Mouse (Mus musculus): Measurements from ENCODE around the gene Chdh. TPM values are rescaled to one million over a fixed set of nuclear protein-coding genes. Genes with fewer than 3 reads are reported as not detected.

The Chdh gene
- total RNA-seq, 4 experiments from 2014 or later = 2.5 to 3.9 (median 3.1) TPM

DNA sequence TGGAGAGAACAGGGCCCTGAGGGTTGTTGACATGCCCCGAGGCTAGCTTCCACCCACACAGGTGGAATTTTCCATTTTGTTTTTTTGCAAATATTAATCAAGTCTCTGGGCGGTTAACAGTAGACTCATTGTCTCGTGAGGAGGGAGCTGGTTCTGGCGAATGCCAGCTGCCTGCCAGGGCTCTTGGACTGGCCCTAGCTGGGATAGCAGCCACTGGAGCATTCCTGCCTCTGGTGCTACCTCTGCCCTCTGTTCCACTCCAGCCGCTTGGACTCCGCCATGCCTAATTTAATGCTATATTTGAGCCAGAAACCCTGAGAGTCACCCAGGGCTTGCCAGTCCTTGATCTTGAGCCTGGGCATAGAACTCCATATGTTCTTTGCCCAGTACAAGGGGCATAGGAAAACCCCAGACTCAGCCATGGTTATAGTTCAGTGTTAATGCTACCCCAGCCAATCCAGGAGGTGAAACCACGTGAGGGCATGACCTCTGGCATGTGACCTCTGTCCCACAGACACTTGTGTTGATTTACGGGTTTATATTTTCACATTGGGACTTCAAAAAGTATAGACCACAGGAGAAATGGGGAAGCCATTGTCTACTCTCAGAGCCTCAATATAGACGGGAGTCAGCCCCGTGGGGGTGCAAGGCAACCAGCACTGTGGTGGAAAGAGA lies 3.2 kb downstream of the Chdh start:
- DNase-seq (ENCODE audit: low spot score in 2 of 2) = peak in 1 of 2 experiments; percentile 46

DNA sequence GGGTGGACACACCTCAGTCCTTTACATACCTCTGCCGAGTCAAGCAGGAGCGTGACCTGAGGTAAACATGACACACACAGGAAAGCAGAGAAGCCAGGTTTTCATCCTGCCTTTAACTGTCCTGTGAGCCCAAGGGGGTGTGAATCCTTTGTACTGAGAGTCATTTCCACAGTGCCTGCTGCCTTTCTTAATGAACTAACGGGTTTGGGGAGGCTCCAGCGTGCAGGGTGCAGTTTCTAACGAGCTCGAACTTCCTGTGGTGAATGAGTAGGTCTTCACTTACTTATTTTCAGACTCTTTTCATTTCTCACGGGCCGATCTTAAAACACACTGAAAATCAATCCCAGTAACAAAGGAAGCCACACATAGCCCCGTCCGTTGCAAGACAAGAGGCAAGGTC lies 5.7 kb downstream of the Chdh start:
- DNase-seq (ENCODE audit: low spot score in 2 of 2) = no peak

DNA sequence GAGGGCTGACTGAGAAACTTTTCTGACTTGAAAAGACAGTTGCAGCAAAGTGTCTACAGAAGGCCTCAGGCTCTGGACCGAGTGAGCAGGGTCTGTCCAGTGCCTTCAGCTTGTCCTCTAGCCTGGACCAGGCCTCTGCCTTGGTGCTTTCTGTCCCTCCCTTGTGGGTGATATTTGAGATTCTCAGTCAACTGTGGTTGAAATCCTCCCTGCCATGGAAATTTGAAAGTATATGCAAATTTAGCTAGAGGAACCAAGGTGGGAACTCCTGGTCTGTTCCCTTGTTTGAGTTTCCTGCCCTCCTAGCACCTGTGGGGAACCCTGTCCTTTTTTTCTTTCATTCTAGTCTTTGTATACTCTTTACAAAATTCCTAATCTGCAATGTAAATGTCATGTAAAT lies 6.2 kb downstream of the Chdh start:
- no peak for DNase-seq (ENCODE audit: low spot score in 2 of 2)

DNA sequence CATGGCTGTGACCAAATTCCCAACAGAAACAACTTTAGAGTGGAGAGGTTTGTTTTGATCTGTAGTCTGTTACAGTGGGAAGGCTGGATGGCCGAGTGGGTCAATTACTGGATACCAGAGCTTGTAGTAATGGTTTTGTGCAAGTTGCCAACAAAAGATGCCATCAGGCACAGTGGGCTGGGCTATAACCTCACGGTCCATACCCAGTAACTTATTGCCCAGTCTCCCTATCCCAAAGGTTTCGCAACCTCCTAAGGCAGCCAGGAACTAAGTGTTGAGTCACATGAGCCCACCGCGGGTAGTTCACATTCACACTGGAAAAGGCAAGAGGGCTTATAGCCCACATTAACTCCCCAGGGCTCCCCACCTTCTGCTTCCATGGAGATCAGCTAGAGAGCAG lies 7.8 kb downstream of the Chdh start:
- DNase-seq (ENCODE audit: low spot score in 2 of 2) = no peak

DNA sequence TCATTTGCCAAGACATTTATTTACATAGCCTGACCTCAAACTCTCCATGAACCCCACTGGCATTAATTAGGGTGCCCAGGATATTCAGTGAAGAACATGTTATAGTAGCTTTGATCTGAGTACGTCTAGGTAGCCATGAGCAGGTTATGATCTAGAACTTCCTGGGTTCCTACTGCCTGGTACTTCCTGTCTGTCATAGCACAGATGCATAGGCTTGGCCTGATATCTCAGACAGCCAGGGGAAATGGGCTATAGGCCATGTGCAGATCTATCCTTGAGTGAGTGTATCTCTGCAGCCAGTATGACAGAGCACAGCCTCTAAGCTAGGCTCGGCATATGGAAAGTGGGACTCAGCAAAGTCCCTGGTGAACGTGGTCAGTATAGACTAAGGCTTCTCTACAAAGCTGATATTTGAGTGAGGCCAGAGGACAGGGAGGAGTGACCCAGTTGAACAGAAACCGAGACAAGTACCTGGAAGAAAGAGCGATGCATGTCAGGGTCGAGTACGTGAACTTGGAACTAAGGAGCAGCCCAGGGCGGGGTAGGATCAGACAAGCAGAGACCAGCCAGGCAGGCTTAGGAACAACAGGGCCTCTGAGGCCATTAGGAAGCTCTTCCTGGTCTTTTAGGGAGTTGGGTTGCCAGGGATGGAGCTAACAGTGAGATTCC lies 9.1 kb downstream of the Chdh start:
- DNase-seq (ENCODE audit: low spot score in 2 of 2) = no peak

DNA sequence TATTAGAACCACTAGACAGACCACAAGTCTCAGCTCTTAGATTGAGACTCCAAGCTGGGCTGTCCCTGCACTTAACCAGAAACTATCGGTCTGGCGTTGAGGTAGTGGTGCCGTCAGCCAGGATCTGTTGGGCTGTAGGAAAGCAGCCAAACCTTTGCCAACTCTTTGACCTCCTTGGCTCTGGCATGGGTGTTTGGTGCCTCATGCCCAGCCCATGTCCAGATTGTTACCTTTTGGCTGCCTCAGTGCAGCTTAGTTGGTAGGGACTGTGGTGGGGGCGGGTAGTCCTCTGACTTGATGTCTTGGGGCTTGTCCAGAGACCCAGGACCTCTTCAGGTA lies 9.6 kb downstream of the Chdh start:
- DNase-seq (ENCODE audit: low spot score in 2 of 2) = no peak

DNA sequence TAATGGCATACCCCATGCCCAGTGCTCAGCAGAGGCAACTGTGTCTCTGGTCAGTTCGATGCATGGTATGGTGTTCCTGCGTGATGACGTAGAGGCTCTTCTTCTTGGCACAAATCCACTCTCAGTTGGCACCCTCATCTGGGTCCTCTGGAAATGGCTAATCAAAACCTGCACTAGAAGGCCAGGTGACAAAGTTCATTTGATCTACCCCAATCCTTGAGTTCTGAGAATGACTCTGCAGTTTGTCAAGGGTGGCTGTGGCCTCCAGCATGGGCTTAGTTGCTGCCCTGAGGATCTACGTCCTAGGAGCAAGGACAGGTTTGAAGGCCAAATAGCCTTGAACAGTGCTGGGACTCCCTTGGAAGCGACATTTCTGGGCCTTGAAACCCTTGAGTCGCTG lies 10.0 kb downstream of the Chdh start:
- no peak for DNase-seq (ENCODE audit: low spot score in 2 of 2)

DNA sequence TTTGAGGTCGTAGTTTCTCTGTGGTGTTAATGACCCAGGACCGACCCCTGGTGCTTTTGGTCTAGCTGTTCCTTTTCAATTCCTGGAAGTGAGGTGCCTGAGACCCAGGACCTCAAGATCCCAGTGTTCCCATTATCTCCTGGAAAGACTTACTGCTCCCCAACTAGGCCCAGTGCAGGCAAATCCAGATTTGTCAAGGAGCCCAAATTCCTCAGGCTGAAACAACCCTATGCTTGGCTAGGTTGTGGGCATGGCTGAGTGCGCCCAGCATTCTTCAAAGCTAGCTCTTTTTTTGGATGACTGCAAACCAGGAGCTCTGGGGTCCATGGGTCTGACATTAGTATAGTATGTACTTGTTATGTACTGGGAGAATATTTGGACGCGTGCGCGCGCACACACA lies 10.6 kb downstream of the Chdh start:
- no peak for DNase-seq (ENCODE audit: low spot score in 2 of 2)

DNA sequence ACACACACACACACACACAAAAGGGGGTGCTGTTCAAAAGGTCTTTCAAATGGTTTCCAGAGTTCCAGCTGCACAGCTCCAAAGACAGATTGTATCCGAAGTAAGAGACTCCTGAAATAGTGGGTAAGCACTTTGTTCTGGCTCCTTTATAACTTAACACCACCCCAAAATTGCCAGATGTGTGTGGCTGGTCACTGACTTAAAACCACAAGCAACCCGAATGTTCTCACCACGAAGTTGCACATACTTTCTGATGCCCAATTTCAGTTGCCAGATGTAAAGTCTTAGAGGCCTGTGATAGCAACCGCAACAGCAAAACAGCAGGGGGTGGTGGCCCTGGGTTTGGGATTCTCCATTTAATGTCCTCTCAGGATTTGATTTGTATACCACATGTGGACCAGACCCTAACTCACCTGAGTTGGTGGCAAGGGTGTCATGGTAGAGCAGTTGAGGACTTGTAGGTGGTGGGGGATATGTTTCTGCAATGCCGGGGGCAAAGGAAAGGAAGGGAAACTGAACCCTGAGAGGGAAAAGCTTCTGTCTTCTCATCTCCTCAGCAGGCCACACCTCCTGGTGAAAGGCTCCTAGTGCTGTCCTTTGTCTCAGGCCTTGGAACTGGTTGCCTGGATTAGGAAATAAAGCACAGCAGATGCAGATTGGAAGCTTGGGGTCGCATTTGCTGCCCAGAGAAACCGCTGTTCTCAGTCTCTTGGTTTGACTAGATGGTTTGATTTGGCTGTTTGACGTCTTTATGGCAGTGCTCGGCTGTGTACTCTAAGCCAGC lies 11.2 kb downstream of the Chdh start:
- no peak for DNase-seq (ENCODE audit: low spot score in 2 of 2)

DNA sequence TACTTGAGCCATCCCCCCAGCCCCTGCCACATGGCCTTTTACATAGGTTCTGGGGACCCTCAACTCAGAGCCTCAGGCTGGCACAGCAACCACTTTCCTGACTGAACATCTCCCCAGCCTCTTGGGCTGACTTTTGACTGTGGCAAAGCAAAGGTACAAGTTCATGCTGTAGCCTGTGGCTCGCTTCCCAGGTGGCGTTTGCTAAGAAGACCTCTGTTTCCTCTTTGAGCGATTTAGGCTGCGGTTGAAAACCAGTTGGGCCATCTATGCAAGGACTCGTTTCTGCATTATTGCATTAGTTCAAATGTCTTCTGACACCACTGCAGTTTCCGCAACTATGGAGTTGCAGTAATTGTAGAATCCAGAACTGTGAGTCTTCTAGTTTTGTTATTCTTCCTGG lies 13.6 kb downstream of the Chdh start:
- no peak for DNase-seq (ENCODE audit: low spot score in 2 of 2)

DNA sequence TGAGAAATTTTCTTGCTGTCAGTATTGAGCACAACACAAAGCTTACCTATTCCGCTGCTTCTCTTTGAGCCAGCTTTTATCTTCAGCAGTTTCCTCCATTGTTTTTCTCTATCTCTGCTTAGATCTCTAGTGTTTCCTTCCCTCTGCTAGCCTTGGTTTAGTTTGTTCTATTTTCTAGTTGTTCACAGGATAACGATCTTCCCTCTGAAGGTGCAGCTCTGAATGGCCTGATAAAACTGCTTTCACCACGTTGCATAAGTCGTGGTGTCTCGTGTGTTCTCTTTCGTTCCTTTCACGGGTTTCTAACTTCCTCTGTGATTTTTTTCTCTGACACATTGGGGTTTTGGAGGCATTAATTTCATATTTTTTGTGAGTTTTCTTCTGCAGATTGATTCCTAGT lies 15.6 kb downstream of the Chdh start:
- no peak for DNase-seq (ENCODE audit: low spot score in 2 of 2)

DNA sequence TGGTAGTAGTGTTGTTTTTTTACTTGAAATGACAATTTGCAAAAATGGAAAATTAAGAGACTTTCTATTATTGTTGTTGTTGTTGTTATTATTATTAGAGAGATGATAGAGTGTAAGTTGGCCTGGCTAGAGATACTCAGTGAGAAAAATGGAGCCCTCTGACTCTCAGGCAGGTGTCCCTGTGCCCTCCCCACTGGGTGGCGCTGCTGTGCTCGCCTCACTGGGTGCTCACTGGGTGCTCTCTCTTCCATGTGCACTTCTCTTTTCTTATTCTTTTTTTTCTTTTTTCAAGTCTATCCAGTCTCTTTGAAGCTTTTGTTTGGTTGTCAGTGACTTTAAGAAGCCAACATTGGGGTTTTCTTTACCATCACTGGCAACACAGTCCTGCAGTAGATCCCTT lies 18.6 kb downstream of the Chdh start:
- no peak for DNase-seq (ENCODE audit: low spot score in 2 of 2)

DNA sequence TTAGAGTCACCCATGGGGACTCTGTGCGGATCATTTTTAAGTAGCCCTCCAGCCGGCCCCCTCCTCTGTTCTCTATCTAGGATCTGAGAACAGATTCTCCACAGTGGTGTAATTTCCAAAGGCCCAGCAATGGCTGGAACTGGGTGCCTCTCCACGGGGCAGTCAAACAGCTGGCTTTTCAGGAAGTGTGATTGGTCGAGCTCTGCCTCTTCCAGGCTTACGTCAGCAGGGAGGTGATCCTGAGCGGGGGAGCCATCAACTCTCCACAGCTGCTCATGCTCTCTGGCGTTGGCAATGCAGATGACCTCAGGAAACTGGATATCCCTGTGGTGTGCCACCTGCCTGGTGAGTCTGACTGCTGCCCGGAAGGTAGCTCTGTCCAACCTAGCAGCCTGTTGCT lies 24.6 kb downstream of the Chdh start:
- no peak for DNase-seq (ENCODE audit: low spot score in 2 of 2)

DNA sequence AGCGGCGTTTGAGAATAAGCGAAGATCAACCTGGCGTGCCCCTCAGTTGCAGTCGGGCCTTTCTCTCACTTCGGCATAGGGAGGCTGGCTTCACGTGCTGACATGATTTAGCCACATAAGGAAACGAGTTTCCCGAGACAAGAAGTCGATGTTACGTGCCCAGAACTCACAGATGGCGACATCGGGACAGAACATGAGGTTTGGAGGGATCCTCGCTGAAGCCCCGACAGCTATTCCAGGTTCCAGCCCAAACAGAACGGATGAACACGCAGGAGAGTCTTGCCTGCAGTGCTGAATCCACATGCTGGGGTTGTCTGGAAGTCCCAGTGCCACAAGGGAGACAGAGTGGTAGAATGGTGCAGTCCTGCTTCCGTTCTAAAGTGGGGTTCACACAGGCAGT lies 29.6 kb downstream of the Chdh start:
- no peak for DNase-seq (ENCODE audit: low spot score in 2 of 2)

DNA sequence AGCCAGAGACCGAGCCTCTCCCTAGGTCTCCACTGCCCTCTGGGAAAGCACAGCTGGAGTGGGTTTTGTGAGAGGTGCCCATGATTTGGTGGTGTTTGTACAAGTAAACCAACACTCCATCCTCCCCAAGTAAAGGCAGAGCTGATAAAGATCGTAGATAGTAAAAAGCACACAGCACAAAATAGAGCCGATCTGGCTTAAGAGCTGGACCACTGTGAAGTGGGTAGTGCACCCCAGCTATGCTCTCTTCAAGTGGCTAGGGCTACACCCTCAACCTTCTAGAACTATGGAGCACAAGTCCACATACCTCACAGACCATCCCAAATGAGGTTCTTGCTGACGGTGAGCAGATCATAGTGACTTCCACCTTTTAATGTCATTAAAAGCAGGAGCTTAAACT lies 30.6 kb downstream of the Chdh start:
- DNase-seq (ENCODE audit: low spot score in 2 of 2) = no peak

DNA sequence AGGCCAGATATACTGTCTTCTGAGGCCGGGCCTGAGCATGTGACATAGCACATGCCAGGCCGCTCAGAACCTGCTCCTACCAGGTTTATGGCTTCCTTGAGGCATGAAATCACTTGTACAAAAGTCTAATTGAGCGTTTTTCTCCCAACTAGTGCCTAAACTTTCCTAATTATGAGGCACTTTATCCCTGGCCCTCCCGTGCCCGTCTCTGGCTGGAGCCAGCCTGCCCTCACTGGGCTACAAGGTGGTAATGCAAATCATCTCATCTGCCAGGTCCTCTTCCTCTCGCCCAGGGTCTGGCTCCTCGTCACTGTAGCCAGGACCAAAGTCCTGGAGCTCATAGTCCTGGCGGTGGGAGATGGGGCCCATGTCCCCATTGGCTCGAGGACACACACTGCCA lies 33.0 kb downstream of the Chdh start:
- DNase-seq (ENCODE audit: low spot score in 2 of 2) = no peak

DNA sequence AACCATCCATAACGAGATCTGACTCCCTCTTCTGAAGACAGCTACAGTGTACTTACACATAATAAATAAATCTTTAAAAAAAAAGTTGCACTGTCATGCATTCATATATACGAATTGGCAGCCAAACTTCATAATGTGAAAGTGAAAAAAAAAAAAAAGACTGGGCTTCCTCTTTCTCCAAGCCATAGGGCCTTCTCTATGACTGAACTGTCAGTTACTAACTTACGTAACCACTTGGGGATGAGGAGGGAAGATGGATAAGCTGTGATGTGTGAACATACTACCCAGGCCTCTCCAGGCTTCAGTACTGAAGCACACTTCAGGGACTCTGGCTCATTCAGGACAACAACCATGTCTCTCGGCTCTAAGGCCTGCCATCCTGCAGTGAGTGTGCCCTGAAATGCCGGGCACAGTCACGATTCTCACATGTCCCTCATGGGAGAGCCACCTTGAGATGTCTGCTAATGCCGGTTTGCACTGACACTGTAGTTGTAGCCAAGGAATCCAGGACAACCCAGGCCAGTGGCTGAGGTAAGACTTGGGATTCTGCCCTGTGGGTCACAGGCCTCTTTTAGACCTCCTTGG lies 34.6 kb downstream of the Chdh start:
- DNase-seq (ENCODE audit: low spot score in 2 of 2) = no peak

DNA sequence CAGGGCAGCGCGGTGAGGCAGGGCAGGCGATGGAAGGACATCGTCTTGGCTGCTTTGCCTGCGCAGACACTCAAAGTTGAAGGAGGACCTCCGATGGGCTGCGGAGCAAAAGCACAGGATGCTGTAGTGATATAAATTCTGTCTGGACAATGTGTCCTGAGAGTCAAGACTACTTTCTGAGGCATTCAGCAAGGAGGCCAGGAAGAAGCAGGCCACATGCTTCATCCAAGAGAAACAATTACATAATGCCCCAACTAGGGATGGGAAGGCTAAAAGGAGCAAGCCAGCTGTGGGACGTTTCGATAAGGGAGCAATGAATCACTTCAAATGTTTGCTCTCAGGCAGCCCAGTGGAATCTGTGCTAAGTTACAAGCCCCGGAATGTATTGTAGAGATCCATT lies 36.4 kb downstream of the Chdh start:
- DNase-seq (ENCODE audit: low spot score in 2 of 2) = no peak

DNA sequence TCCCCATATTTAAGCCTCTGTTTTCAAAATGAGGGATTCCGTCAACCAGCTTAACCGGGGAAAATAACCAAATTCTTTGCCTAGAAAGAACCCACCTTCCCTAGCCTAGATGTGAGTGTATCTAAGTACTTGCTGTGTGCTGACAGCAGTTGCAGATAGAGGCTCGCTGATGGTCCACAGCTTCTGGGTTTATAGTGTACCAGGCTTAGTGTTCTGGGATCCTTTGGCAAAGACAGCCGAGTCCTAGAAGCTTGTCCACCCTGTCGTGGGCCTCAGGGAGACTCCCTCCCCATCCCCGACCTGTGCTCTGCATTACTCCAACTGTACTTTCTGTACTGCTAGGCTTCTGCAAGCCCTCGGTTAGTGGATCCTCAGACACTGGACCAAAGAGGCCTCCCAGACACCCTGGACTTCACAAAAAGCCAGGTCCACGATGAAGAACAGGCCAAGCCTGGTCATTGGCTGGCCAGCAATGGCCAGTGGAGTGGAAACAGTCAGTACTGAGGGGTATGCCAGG lies 36.9 kb downstream of the Chdh start:
- no peak for DNase-seq (ENCODE audit: low spot score in 2 of 2)

DNA sequence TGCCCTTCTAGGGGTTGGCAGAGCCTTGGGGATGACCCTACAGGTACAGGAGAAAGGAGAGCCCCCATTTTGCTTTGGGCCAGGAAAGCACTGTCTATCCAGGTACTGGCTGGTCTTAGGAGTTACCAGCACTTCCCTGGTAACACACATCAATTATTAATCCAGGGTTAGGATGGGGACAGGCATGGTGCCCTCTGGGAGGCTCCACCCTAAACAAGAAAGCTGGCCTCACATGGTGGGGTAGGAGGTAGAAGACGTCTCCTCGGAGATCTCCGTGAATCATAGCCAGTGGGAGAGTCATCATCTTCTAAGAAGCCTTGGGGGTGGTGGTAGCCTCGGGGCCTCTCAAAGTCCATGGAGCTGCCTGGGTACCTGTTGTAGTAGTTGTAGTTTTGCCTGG lies 38.2 kb downstream of the Chdh start:
- no peak for DNase-seq (ENCODE audit: low spot score in 2 of 2)

DNA sequence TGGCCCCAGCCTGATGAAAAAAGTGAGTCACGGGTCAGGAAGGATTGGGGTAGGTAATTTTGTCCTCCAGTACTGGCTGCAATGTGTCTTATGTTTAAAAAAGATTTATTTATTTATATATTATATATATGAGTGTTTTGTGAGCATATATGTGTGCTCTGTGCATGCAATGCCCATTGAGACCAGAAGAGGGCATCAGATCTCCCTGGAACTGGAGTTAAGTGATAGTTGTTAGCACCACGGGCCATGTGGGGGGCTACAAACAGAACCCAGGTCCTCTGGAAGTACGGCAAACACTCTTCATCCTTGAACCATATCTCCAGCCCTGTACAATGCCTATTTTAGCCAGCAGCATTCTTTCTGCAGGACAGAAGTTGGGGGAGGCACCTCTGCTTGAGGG lies 39.2 kb downstream of the Chdh start:
- no peak for DNase-seq (ENCODE audit: low spot score in 2 of 2)

DNA sequence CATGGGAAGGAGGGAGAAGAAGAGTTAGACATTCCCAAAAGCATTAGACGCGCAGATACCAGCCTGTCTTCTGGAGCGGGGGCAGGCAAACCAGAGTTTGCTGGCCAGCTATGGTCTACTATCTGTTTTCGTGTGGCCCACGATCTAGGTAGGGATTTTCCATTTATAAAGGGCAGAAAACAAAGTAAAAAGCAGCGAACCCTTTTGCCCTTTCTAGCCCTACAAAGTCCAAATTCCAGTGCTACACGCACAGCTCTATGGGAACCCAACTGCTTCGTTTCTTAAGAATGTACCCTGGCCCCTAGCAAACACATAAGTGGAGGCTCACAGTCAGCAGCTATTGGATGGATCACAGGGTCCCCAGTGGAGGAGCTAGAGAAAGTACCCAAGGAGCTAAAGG lies 41.5 kb downstream of the Chdh start:
- no peak for DNase-seq (ENCODE audit: low spot score in 2 of 2)
